Mouse (Mus musculus): Measurements from ENCODE around the gene Klk5.

Gene Klk5

GRCm38 (mm10) chr7:43876444-43876843 lies 34.7 kb downstream of the Klk5 start:
- no peak for DNase-seq (ENCODE audit: low spot score)

GRCm38 (mm10) chr7:43878281-43878680 lies 36.5 kb downstream of the Klk5 start:
- DNase-seq (ENCODE audit: low spot score), result no peak

- no peak for DNase-seq (ENCODE audit: low spot score)
These were observed 39.1 kb downstream of the Klk5 start, which contains the start of gene Klk4 for GRCm38 (mm10) chr7:43880912-43881311. TSS of gene Klk4 (plus strand) at chr7:43881160.

GRCm38 (mm10) chr7:43882346-43882745 lies 40.6 kb downstream of the Klk5 start:
- DNase-seq (ENCODE audit: low spot score), result no peak

GRCm38 (mm10) chr7:43882811-43883210 lies 41.0 kb downstream of the Klk5 start:
- no peak for DNase-seq (ENCODE audit: low spot score)

- no peak for DNase-seq (ENCODE audit: low spot score)
These were observed 41.8 kb downstream of the Klk5 start for GRCm38 (mm10) chr7:43883547-43883946.

- no peak for DNase-seq (ENCODE audit: low spot score)
These were observed 49.6 kb downstream of the Klk5 start for GRCm38 (mm10) chr7:43891365-43891764.

DNA sequence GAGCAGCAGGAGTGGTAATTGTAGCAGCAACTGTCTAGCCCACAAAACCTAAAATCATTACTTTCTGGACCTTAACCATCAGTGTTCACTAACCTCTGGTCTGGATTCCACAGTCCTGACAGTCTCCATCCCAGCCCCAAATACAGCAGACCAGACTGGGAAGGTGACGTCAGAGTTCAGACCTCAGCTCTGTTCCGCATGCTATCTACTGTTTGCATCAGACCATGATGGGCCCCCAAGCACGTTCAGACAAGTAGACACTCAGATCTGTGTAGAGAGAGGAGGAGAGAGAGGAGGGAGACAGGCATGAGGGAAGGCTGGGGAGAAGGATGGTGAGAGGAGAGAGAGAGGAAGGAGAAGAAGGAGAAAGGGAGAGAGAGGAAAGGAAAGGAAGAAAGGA lies 50.0 kb downstream of the Klk5 start:
- no peak for DNase-seq (ENCODE audit: low spot score)

DNA sequence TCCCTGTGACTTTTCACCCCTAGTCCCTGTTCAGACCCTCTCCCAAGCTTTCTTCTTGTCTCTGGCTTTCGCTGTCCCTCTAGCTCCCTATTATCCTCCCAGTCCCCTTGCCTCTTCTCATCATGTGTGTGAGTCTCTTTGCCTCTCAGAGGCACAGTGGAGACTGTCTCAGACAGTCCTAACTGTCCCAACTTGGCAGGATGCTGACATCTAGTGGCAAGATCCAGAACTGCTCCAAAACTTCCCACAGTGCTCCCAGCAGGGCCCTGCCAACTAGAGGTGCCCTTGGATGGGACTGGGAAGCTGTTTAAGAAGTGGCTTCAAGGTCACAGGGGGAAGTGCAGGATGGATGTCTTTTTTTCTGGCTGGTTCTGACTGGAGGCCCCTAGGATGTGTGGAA lies 53.1 kb downstream of the Klk5 start:
- DNase-seq (ENCODE audit: low spot score), result peak; percentile 15
